Mouse (Mus musculus): ENCODE measurements around the gene Xxylt1. TPM values are rescaled to one million over a fixed set of nuclear protein-coding genes. Genes with fewer than 3 reads are reported as not detected.

The Xxylt1 gene
- polyA plus RNA-seq, 1 experiment: 15.3 TPM

DNA sequence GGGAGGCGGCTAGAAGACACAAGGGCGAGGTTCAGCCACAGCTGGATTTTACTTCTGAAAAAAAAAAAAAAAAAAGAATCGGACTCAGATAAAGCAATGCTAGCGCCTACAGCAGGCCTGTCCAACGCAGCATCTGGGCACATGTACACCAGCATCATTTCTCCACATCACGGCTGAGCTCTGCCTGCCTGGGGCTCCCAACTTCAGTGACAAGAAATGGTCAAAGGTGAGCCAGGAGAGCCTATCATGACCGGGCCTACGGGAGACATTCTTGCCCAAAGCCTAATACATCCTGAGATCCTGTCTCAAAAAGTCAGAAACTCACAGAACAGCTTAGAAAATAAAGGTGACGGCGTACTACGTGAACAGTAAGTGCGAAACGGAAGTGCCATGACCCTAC is 20.5 kb downstream of the Xxylt1 start:
- TF ChIP-seq POLR2A (IDR thresholded peaks at IDR 0.05; ENCODE audit: borderline replicate concordance, extremely low read depth, insufficient read depth, insufficient read length, poor library complexity, severe bottlenecking): no peak
- no peak for DNase-seq (ENCODE audit: low read depth)

DNA sequence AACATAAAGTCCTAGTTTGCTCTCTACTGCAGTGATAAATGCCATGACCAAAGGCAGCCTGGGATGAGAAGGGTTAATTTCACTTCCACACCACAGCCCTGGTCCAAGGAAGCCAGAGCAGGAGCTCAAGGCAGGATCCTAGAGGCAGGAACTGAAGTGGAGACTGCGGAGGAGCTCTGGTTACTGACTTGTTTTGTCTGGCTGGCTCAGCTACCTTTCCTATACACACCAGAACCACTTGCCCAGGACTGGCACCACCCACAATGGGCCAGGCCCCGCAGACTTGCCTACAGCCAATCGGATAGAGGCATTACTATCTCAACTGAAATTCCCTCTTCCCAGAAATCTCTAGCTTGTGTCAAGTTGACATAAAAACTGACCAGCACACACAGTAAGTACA is 21.0 kb downstream of the Xxylt1 start:
- TF ChIP-seq CTCF (IDR thresholded peaks at IDR 0.05; ENCODE audit: borderline replicate concordance, extremely low read depth, insufficient read depth, insufficient read length) (no peak), POLR2A (IDR thresholded peaks at IDR 0.05; ENCODE audit: borderline replicate concordance, extremely low read depth, insufficient read depth, insufficient read length, poor library complexity, severe bottlenecking) (no peak)
- no peak for DNase-seq (ENCODE audit: low read depth)

DNA sequence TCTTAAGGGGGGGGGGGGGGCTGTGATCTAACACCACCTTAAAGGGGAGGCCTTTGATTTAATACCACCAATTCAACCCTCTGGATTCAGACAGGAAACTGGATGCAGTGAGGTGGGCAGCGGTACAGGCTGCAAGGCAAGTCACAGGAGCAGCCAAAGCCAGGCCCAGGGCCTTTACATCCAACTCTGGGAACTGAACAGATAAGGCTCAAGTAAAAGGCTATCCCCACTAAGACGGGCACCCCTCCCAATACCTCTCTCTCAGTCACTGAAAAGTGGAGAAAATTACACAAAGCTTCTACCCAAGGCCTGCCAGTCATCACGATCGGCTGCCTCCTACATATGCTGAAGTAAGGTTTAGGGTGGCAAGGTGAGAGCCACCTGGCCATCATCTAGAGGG is 21.5 kb downstream of the Xxylt1 start:
- TF ChIP-seq CTCF (IDR thresholded peaks at IDR 0.05; ENCODE audit: borderline replicate concordance, extremely low read depth, insufficient read depth, insufficient read length) (no peak), POLR2A (IDR thresholded peaks at IDR 0.05; ENCODE audit: borderline replicate concordance, extremely low read depth, insufficient read depth, insufficient read length, poor library complexity, severe bottlenecking) (no peak)

DNA sequence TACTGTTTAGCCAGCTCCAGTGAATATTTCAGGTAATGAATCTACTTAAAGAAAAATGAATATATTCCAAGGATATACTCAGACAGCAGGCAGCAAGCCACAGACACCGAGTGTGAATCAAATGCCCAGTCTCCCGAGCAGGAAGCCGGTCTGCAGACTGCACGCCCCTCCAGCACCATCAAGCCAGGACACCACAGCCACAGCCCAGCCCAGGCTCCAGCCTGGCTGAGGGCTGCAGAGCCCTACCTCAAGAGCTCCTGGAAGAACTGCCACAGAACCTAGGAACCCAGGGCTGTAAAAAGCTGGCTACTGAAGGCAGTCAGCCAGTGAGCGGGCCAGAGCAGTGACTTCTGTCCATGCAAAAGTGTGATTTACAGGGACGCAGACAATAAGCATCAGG is 28.4 kb downstream of the Xxylt1 start:
- no peak for TF ChIP-seq CTCF (IDR thresholded peaks at IDR 0.05; ENCODE audit: borderline replicate concordance, extremely low read depth, insufficient read depth, insufficient read length)
- TF ChIP-seq POLR2A (IDR thresholded peaks at IDR 0.05; ENCODE audit: borderline replicate concordance, extremely low read depth, insufficient read depth, insufficient read length, poor library complexity, severe bottlenecking): no peak
- DNase-seq (ENCODE audit: low read depth): no peak

More for the DNA sequence above, 21.5 kb downstream of the Xxylt1 start:
- no peak for DNase-seq (ENCODE audit: low read depth)

DNA sequence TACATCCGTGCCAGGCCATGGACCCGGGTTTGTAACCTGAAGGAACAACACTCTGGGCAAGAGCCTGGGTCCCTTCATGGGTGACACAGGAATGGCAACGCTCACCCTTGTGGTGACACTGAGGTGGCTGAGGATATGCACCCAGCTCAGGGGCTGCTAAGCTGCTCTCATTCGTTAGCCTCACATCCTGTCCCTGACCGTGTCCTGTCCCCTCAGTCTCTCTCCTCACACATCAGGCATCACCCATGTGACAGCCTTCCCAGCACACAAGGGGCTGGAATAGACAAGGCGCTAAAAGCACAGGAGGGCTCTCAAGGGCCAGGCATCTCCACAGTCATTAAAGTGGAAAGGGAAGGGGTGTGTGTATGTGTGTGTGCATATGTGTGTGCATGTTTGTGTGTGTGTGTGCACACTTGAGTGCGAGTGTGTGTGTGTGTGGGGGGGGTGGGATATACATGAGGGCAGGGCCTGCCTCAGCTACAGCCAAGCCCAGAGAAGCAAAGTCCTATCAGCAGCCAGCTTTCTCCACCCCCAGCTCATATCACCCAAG is 29.0 kb downstream of the Xxylt1 start:
- no peak for DNase-seq (ENCODE audit: low read depth)
- TF ChIP-seq POLR2A (IDR thresholded peaks at IDR 0.05; ENCODE audit: borderline replicate concordance, extremely low read depth, insufficient read depth, insufficient read length, poor library complexity, severe bottlenecking) (no peak), CTCF (IDR thresholded peaks at IDR 0.05; ENCODE audit: borderline replicate concordance, extremely low read depth, insufficient read depth, insufficient read length) (no peak)

DNA sequence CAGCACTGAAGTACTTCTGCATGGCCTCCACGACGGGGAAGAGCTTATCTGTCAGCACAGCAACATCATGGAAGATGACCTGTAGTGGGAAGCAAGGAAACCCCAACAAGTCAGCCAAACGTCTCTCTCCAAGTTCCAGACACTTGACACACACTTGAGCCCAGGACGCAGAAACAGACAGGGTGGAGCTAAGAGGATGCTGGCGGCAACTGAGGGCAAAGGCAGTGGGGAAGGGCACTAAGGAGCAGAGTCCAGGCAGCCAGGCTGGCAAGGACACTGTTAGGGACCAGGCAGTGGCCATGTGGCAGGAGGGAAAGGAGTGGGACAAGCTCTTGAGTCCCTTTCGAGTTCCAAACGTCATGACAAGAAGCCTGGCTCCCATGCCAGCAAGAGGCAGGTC is 30.5 kb downstream of the Xxylt1 start:
- DNase-seq (ENCODE audit: low read depth): no peak
- TF ChIP-seq POLR2A (IDR thresholded peaks at IDR 0.05; ENCODE audit: borderline replicate concordance, extremely low read depth, insufficient read depth, insufficient read length, poor library complexity, severe bottlenecking) (no peak), CTCF (IDR thresholded peaks at IDR 0.05; ENCODE audit: borderline replicate concordance, extremely low read depth, insufficient read depth, insufficient read length) (no peak)

DNA sequence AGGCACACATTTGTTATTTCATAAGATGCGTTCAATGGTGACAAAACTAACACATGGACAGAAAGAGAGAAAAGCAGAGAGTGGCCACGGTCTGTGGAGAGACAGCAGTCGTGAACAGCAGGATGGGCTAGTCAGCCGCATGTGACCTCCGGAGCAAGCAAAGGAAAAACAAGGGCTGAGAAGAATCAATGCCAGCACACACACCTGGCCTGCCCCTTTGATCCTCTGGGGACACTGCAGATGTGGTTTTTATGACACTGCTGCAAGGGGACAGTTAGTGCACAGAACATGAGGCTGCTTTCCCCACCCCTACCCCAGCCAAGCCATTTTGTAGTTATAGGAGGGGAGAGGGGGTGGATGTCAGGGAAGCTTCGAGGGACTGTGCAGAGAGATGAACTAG is 33.0 kb downstream of the Xxylt1 start:
- no peak for TF ChIP-seq POLR2A (IDR thresholded peaks at IDR 0.05; ENCODE audit: borderline replicate concordance, extremely low read depth, insufficient read depth, insufficient read length, poor library complexity, severe bottlenecking)
- no peak for TF ChIP-seq CTCF (IDR thresholded peaks at IDR 0.05; ENCODE audit: borderline replicate concordance, extremely low read depth, insufficient read depth, insufficient read length)
- DNase-seq (ENCODE audit: low read depth): no peak

DNA sequence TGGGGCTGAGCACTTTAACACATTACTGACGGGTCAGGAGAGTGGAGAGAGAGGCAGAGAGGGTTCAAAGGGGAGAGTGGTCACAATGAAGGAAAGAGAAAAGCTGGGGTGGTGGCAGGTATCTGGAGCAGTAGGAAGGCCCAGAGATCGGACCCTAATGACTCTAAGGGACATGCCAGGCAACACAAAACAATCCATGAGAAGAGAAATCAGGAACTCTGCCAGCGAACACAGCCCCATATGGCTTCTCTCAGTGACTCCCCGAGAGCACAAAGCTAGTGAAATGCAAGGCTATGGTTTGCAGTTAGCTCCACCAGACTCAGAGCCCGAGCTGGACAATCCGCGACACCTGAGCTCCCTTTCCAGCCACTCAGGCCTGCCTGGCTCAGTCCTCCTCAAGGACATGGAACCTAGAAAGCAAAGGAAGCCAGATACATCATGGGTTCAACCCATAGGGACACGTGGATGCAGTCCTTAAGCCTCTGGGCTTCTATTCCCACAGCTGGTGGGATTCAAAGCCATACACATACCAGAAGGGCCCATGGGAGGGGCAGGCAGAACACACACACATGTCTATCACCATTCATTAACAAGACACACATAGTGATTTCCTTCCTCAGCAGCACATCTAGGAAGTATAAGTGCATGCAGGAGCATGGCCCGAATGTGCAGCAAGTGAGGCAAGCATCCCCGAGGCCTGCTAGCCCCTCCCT is 33.9 kb downstream of the Xxylt1 start:
- TF ChIP-seq CTCF (IDR thresholded peaks at IDR 0.05; ENCODE audit: borderline replicate concordance, extremely low read depth, insufficient read depth, insufficient read length): no peak
- no peak for TF ChIP-seq POLR2A (IDR thresholded peaks at IDR 0.05; ENCODE audit: borderline replicate concordance, extremely low read depth, insufficient read depth, insufficient read length, poor library complexity, severe bottlenecking)
- peak; percentile 31 for DNase-seq (ENCODE audit: low read depth)

DNA sequence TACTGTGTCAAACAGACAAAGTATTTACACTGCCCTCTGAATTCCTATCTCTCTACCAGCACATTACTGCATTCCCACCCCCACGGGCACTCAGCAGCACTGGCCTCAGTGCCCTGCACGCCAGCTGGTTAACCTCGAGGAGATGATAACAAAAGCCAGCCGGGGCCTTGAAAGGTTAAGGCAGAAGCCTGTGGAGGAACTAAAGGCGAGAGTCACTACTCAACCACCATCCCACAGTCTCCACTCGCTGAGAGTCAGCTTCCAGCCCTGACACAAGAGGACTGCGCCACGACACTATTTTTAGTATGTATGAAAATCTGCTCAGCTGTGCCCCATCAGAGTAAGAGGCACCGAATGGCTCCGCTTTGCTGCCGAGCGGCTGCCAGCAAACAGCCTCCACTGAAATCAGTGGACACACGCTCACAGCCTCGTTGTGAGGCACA is 35.0 kb downstream of the Xxylt1 start:
- TF ChIP-seq CTCF (IDR thresholded peaks at IDR 0.05; ENCODE audit: borderline replicate concordance, extremely low read depth, insufficient read depth, insufficient read length): no peak
- no peak for TF ChIP-seq POLR2A (IDR thresholded peaks at IDR 0.05; ENCODE audit: borderline replicate concordance, extremely low read depth, insufficient read depth, insufficient read length, poor library complexity, severe bottlenecking)
- DNase-seq (ENCODE audit: low read depth): no peak

DNA sequence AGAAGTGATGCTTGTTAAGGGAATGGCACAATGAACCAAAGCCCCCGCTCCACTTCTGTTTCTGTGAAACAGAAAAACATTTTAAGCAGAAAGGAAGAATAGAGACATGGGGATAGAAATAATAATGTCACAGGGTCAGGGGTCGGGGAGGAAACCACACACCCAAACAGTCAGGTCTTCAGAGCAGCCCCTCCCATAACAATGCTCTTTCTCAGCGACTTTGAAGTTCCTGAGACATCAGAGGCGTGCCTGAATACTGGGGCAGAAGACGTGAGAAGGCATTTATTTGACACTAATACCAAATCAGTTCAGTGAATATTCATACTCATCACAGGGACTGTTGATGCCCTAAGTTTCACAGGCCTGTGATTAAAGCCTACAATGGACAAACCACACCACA is 36.0 kb downstream of the Xxylt1 start:
- no peak for DNase-seq (ENCODE audit: low read depth)
- TF ChIP-seq CTCF (IDR thresholded peaks at IDR 0.05; ENCODE audit: borderline replicate concordance, extremely low read depth, insufficient read depth, insufficient read length) (no peak), POLR2A (IDR thresholded peaks at IDR 0.05; ENCODE audit: borderline replicate concordance, extremely low read depth, insufficient read depth, insufficient read length, poor library complexity, severe bottlenecking) (no peak)

DNA sequence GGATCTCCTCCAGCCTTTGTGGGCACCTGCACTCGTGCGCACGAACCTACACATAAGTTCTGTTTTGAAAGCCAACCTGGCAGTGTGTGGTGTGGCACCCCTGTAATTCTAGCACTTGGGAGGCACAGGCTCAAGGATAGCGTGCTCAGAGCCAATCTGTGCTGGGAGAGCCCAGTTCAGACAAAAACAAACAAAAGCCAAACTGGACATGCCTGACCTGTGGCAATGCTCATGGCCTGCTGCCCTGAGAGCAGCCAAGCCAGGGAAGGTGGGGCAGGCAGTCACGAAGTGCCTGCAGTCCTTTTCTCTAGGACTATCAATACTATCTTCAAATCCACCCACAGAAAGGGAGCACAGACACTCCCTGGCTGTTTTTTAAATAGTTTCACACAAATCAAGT is 38.1 kb downstream of the Xxylt1 start:
- TF ChIP-seq POLR2A (IDR thresholded peaks at IDR 0.05; ENCODE audit: borderline replicate concordance, extremely low read depth, insufficient read depth, insufficient read length, poor library complexity, severe bottlenecking) (no peak), CTCF (IDR thresholded peaks at IDR 0.05; ENCODE audit: borderline replicate concordance, extremely low read depth, insufficient read depth, insufficient read length) (no peak)
- DNase-seq (ENCODE audit: low read depth): no peak

DNA sequence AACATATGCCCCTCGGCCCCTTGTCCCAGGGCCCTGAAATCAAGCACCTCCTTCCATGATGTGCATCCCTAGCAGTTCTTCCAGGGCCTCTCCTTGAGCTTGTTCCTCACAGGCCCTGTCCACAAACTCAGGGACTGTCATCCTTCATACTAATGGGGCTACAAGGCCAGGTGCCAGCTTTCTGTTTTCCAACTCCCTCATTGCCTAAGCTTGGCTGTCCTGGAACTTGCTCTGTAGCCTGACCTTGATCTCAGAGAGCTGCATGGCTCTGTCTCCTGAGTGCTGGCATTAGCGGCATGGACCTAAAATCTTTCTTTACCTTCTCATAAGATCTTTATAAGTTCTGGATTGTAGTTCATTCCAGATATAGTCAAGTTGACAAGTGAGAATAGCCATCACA is 39.7 kb downstream of the Xxylt1 start:
- DNase-seq (ENCODE audit: low read depth): no peak
- TF ChIP-seq CTCF (IDR thresholded peaks at IDR 0.05; ENCODE audit: borderline replicate concordance, extremely low read depth, insufficient read depth, insufficient read length): no peak
